Mouse (Mus musculus) left cerebral cortex, postnatal 25 days (tissue): Measurements from ENCODE around the gene Abcf1. TPM values are rescaled to one million over a fixed set of nuclear protein-coding genes. Genes with fewer than 3 reads are reported as not detected.

Experiments
- microRNA-seq, 2 experiments: library from miRNA; unstranded; fragments of <30 nt; microRNA quantifications; one replicate each; pipeline ENCODE4 v1.2.0; 2022
- total RNA-seq, 2 experiments: library from RNA; stranded (reverse); gene quantifications; 2 replicates each; pipeline ENCODE4 v1.2.3; 2021

Gene Abcf1
- total RNA-seq, 2 experiments from 2014 or later: 76.7 to 82.6 TPM

Small RNAs within 50 kb of the gene (microRNA-seq; reads per million reads assigned to microRNA genes)
- gene Mir1894: 0.74 to 1.3 reads per million in 2 experiments
- gene Mir877: 310 to 541 reads per million in 2 experiments

Other genes with a start within 250 kb of the Abcf1 start
- 10 to 100 TPM; 11.2 to 12.5 TPM for gene Ier3, start 148.1 kb downstream of the Abcf1 start, total RNA-seq
- 100 to 1,000 TPM; 120 to 137 TPM for gene Flot1, start 146.5 kb downstream of the Abcf1 start, total RNA-seq
- gene Tubb5, start 131.5 kb downstream of the Abcf1 start, total RNA-seq: 100 to 1,000 TPM; 492 to 522 TPM
- gene Mdc1, start 128.2 kb downstream of the Abcf1 start, total RNA-seq: 10 to 100 TPM in 1 of 2 experiments, 1 to 10 TPM in 1; 9.7 to 12.0 TPM
- 1 to 10 TPM; 3.2 to 3.6 TPM for gene Nrm, start 108.4 kb downstream of the Abcf1 start, total RNA-seq
- 1 to 10 TPM; 8.3 to 8.7 TPM for gene Ppp1r18, start 104.2 kb downstream of the Abcf1 start, total RNA-seq
- gene Dhx16, start 89.9 kb downstream of the Abcf1 start, total RNA-seq: 10 to 100 TPM; 29.5 to 32.4 TPM
- gene 2310061I04Rik, start 72.3 kb downstream of the Abcf1 start, total RNA-seq: 10 to 100 TPM; 55.4 to 59.6 TPM
- 10 to 100 TPM; 53.0 to 56.1 TPM for gene Atat1, start 59.7 kb downstream of the Abcf1 start, total RNA-seq
- 10 to 100 TPM; 35.3 to 40.1 TPM for gene Mrps18b, start 53.4 kb downstream of the Abcf1 start, total RNA-seq
- 10 to 100 TPM; 70.2 to 76.0 TPM for gene Ppp1r10, start 53.3 kb downstream of the Abcf1 start, total RNA-seq
- 100 to 1,000 TPM; 161 to 175 TPM for gene Gnl1, start 10.1 kb upstream of the Abcf1 start, total RNA-seq
- 10 to 100 TPM; 40.1 to 42.9 TPM for gene Prr3, start 10.5 kb upstream of the Abcf1 start, total RNA-seq
- gene H2-T24, start 50.8 kb upstream of the Abcf1 start, total RNA-seq: 1 to 10 TPM; 1.7 to 2.3 TPM
- 10 to 100 TPM in 1 of 2 experiments, 1 to 10 TPM in 1; 9.9 to 10.2 TPM for gene H2-T23, start 63.1 kb upstream of the Abcf1 start, total RNA-seq
- 1 to 10 TPM; 8.3 to 9.3 TPM for gene H2-T22, start 73.0 kb upstream of the Abcf1 start, total RNA-seq
- gene Gm6034, start 73.2 kb upstream of the Abcf1 start, total RNA-seq: not detected
- gene Gm11127, start 88.6 kb upstream of the Abcf1 start, total RNA-seq: 1 to 10 TPM; 1.3 TPM
- gene Gm19684, start 151.9 kb upstream of the Abcf1 start, total RNA-seq: not detected
- gene Gm7030, start 159.7 kb upstream of the Abcf1 start, total RNA-seq: not detected
- gene Gm8909, start 198.8 kb upstream of the Abcf1 start, total RNA-seq: not detected
- not detected for gene H2-T3, start 220.5 kb upstream of the Abcf1 start, total RNA-seq